Mouse (Mus musculus): ENCODE data around the gene Oxct2a. TPM values are rescaled to one million over a fixed set of nuclear protein-coding genes. Genes with fewer than 3 reads are reported as not detected.
A peak's percentile ranks its signal among the peaks of the same experiment; 100 is the strongest.
"Not testable (repeated sequence)": the region's sequence is repeated elsewhere in the genome, so short reads cannot be mapped to it uniquely, and the experiment has no call there.

Gene Oxct2a
- total and polyA plus RNA-seq, 3 experiments: 0.04 TPM; not detected in 2

DNA sequence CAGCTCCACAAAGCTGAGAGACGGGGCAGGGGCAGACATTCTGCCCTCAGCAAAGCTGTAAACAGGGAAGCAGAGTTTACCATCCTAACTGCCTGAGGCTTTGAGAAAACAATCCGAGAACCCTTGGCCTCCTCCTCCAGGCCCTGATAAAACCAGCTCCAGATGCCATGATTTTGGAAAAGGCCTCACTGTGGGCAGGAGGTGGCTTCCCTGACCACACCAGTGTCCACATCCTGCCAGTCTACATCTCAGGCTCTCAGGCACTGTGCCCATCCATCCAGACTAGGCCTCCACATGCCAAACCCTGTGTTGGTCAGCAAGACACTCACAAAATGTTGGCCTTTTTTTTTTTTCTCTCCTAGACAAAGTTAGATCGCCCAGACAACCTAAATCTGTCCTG, 10.7 kb upstream of the Oxct2a start:
- no peak for DNase-seq (ENCODE audit: low read depth, low spot score)
- H3K27ac ChIP-seq (ENCODE audit: control insufficient read depth, low read depth, low read length): no peak overlapping the region
- H3K36me3 ChIP-seq (ENCODE audit: control insufficient read depth in 1 of 2, insufficient read depth in 2 of 2, low read length in 2 of 2): no peaks in the 10 kb centered on the region
- TF ChIP-seq KAT2A (conservative IDR thresholded peaks at IDR 0.05; ENCODE audit: low read depth, low read length) (no peak), RCOR1 (IDR thresholded peaks at IDR 0.05; ENCODE audit: low read depth, low read length) (no peak), NELFE (IDR thresholded peaks at IDR 0.05; ENCODE audit: low read depth, low read length) (no peak), RAD21 (IDR thresholded peaks at IDR 0.05; ENCODE audit: low read depth, low read length) (no peak), E2F4 (IDR thresholded peaks at IDR 0.05; ENCODE audit: borderline replicate concordance, low read depth, low read length) (no peak)
- H3K79me2 ChIP-seq (ENCODE audit: control insufficient read depth, insufficient read depth, low read length, poor library complexity): no peaks in the 10 kb centered on the region
- no peak overlapping the region for H3K4me3 ChIP-seq (ENCODE audit: control insufficient read depth in 1 of 2, insufficient read depth in 1 of 2, low read depth in 2 of 2, low read length in 2 of 2)
- H3K9me3 ChIP-seq (replicated peaks; ENCODE audit: insufficient read depth, low read length): no peaks in the 10 kb centered on the region
- H3K27me3 ChIP-seq (ENCODE audit: control insufficient read depth in 1 of 2, insufficient read depth in 2 of 2, low read length in 2 of 2): no peaks in the 10 kb centered on the region
- no peaks in the 10 kb centered on the region for H3K4me1 ChIP-seq (ENCODE audit: control insufficient read depth in 1 of 2, insufficient read depth in 2 of 2, low read length in 2 of 2)
- no peak overlapping the region for H3K9ac ChIP-seq (ENCODE audit: control insufficient read depth, low read depth, low read length, poor library complexity, severe bottlenecking)

DNA sequence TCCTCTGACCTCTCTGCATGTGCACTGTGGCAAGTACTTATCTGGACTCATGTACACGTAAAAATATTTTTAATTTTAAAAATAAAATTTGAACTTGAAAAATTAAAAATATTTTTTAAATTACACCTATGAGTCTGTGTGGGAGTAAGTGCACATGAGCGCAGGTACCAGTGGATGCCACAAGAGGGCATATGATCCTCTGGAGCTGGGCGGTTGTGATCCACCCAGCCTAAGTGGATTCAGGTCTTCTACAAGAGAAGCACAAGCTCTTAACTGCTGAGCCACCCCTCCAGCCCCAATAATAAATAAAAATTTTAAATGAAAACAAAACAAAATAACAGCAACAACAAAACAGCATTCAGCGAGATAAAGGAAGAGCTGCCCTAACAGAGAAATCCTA, 9.7 kb upstream of the Oxct2a start:
- H3K36me3 ChIP-seq (ENCODE audit: control insufficient read depth in 1 of 2, insufficient read depth in 2 of 2, low read length in 2 of 2): no peaks in the 10 kb centered on the region
- no peaks in the 10 kb centered on the region for H3K27me3 ChIP-seq (ENCODE audit: control insufficient read depth in 1 of 2, insufficient read depth in 2 of 2, low read length in 2 of 2)
- no peak overlapping the region for H3K4me3 ChIP-seq (ENCODE audit: control insufficient read depth in 1 of 2, insufficient read depth in 1 of 2, low read depth in 2 of 2, low read length in 2 of 2)
- H3K79me2 ChIP-seq (ENCODE audit: control insufficient read depth, insufficient read depth, low read length, poor library complexity): no peaks in the 10 kb centered on the region
- H3K9ac ChIP-seq (ENCODE audit: control insufficient read depth, low read depth, low read length, poor library complexity, severe bottlenecking): no peak overlapping the region
- no peak overlapping the region for H3K27ac ChIP-seq (ENCODE audit: control insufficient read depth, low read depth, low read length)
- DNase-seq (ENCODE audit: low read depth, low spot score): peak; percentile 27
- TF ChIP-seq KAT2A (conservative IDR thresholded peaks at IDR 0.05; ENCODE audit: low read depth, low read length) (no peak), CTCF (IDR thresholded peaks at IDR 0.05 in 2 of 3, conservative IDR thresholded peaks at IDR 0.05 in 1 of 3; ENCODE audit: control insufficient read depth in 1 of 3, insufficient read depth in 1 of 3, low read depth in 2 of 3, low read length in 3 of 3, poor library complexity in 1 of 3, severe bottlenecking in 1 of 3) (peak; percentile 21 to 40 (median 38); a peak in 5 of 6 replicates), POLR2AphosphoS2 (IDR thresholded peaks at IDR 0.05; ENCODE audit: low read length) (no peak), ZC3H11A (IDR thresholded peaks at IDR 0.05; ENCODE audit: low read depth, low read length) (0 out of 2 replicates have a peak, but pooled peaks have one; percentile 11), ZMIZ1 (IDR thresholded peaks at IDR 0.05; ENCODE audit: low read depth, low read length) (no peak), HCFC1 (IDR thresholded peaks at IDR 0.05; ENCODE audit: low read depth, low read length) (no peak), USF1 (IDR thresholded peaks at IDR 0.05; ENCODE audit: low read depth, low read length) (no peak), SMC3 (IDR thresholded peaks at IDR 0.05; ENCODE audit: low read depth, low read length) (peak; percentile 30; the same call in 1 of the 2 replicates), MAFK (IDR thresholded peaks at IDR 0.05; ENCODE audit: borderline replicate concordance, low read depth, low read length) (no peak), TBP (IDR thresholded peaks at IDR 0.05; ENCODE audit: low read depth, low read length) (no peak)
- H3K4me1 ChIP-seq (ENCODE audit: control insufficient read depth in 1 of 2, insufficient read depth in 2 of 2, low read length in 2 of 2): no peaks in the 10 kb centered on the region
- no peaks in the 10 kb centered on the region for H3K9me3 ChIP-seq (replicated peaks; ENCODE audit: insufficient read depth, low read length)

DNA sequence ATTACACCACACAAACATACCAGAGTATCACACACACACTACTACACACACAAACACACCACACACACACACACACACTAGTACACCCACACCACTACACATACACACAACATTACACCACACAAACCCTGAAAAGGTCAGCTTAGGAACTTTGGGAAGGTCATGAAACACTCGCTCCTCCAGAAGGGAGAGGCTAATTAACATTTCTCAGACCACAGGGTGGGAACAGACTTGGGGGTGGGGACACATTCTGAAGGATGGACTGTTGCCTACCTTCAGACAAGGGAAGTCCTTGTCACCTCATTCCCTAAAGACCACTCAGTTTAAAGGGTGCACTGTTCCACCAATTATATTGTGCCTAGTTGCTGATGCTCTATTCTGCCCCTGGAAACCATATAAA, 8.5 kb upstream of the Oxct2a start:
- not testable (repeated sequence) for H3K36me3 ChIP-seq (ENCODE audit: control insufficient read depth in 1 of 2, insufficient read depth in 2 of 2, low read length in 2 of 2); H3K27ac ChIP-seq (ENCODE audit: control insufficient read depth, low read depth, low read length); H3K27me3 ChIP-seq (ENCODE audit: control insufficient read depth in 1 of 2, insufficient read depth in 2 of 2, low read length in 2 of 2); H3K4me3 ChIP-seq (ENCODE audit: control insufficient read depth in 1 of 2, insufficient read depth in 1 of 2, low read depth in 2 of 2, low read length in 2 of 2); H3K9ac ChIP-seq (ENCODE audit: control insufficient read depth, low read depth, low read length, poor library complexity, severe bottlenecking); H3K4me1 ChIP-seq (ENCODE audit: control insufficient read depth in 1 of 2, insufficient read depth in 2 of 2, low read length in 2 of 2); H3K9me3 ChIP-seq (replicated peaks; ENCODE audit: insufficient read depth, low read length); H3K79me2 ChIP-seq (ENCODE audit: control insufficient read depth, insufficient read depth, low read length, poor library complexity); DNase-seq (ENCODE audit: low read depth, low spot score)
- peak; percentile 48; the same call in 1 of the 2 replicates for TF ChIP-seq POLR2AphosphoS5 (IDR thresholded peaks at IDR 0.05; ENCODE audit: borderline replicate concordance, low read depth, low read length)
